Mouse (Mus musculus) left cerebral cortex, postnatal 14 days (tissue): ENCODE data around the gene Plin4. TPM values are rescaled to one million over a fixed set of nuclear protein-coding genes. Genes with fewer than 3 reads are reported as not detected.
A peak's percentile ranks its signal among the peaks of the same experiment; 100 is the strongest.

Source experiments
- DNase-seq, 2 experiments: peaks; one replicate each; pipeline ENCODE4 v3.0.0; 2021 to 2022; ENCODE audit warnings: low spot score in 2 of 2, mixed read lengths in 1 of 2
- intact Hi-C: fragments of 180-260 bp; cut with DNase I; formaldehyde crosslinking; loops from one replicate; pipeline ENCODE4 v1.15.1; 2025
- total RNA-seq, 2 experiments: library from RNA; stranded (reverse); gene quantifications; 2 replicates each; pipeline ENCODE4 v1.2.3; 2021

Plin4 gene
- total RNA-seq, 2 experiments from 2014 or later = 0.36 to 1.1 TPM

DNA sequence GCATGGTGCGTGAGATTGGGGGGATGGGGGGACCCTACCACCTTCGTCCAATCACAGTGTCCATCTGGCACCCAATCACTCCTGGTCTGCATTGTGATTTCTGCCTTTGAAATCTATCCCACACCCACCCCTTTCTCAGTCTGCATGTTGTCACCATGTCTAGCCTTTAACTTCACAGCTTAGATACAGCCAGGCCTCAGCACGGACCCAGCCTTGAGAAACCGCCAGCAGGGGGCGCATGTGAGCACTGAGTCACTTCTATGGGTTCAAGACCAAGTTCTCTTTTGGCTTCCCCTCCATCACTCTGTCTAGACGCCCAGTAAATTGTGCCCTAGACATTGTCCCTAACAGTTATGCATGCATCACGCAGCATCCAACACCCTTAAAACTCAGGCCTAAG, 22.2 kb upstream of the Plin4 start:
- DNase-seq = peak; percentile 59 to 72
- intact Hi-C loops = loop anchor here (2.0 to 5.0 kb wide), 2 partner anchors 27 to 120 kb away; no protein-coding TSS in a partner anchor

DNA sequence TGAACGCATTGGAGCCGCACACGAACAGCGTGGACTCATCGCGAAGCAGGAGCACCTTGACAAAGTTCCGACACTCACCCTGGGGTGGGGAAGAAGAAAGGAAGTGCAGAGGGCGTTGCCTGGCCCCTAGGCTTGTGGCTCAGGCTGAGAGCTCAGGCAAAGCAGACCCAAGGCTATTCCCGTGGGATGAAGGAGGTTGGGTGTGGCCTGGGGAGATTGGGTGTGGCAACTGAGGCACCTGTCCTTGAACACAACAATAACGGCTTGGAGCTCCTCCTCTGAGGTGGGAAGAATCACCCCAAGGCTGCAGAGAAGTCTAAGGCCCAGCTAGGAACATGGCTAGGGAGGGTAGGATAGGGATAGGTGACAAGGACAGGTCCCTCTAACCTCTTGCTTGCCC, 21.5 kb upstream of the Plin4 start:
- intact Hi-C loops = loop anchor here (5.0 kb wide), 1 partner anchor 121 kb away; no protein-coding TSS in a partner anchor
- DNase-seq = no peak

- intact Hi-C loops = no loop called here
- no peak for DNase-seq
Measured at GRCm38 (mm10) chr17:56128246-56128645, 18.6 kb upstream of the Plin4 start.

DNA sequence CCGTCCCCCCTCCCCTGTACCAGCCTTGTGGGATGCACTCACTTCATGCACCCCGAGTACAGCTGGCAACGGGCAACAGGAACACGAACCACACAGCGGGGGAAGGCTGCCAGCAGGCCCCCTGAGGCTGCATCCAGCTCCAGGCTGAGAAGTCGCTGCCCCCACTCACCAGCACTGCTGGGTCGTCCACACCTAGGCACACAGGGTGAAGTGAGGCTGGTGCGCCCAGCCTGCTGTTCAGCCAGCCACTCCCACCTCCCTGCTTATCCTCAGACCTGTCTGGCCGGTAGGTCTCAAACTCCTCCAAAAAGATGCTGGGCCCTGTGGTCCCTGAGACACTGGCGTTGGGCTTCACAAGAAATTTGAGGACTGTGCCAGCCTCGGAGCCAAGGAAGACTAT, 16.6 kb upstream of the Plin4 start:
- DNase-seq = no peak
- intact Hi-C loops = no loop called here

DNA sequence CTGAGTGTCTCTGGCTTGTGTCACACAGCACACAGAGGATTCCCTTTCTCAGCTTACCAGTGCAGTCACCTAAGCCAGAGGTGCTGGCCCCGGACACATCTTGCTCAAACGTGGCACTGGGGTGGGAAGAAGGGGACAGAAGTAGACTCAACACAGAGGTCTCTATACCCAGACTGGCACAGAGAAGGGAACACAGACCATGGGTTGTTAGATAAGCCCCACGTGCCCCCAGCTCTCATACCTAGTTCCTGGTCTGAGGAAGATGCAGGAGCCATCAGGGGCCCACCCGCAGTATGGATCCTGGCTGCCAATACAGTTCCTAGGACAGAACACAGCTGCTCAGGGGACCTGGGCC, 15.7 kb upstream of the Plin4 start:
- intact Hi-C loops = no loop called here
- DNase-seq = no peak

DNA sequence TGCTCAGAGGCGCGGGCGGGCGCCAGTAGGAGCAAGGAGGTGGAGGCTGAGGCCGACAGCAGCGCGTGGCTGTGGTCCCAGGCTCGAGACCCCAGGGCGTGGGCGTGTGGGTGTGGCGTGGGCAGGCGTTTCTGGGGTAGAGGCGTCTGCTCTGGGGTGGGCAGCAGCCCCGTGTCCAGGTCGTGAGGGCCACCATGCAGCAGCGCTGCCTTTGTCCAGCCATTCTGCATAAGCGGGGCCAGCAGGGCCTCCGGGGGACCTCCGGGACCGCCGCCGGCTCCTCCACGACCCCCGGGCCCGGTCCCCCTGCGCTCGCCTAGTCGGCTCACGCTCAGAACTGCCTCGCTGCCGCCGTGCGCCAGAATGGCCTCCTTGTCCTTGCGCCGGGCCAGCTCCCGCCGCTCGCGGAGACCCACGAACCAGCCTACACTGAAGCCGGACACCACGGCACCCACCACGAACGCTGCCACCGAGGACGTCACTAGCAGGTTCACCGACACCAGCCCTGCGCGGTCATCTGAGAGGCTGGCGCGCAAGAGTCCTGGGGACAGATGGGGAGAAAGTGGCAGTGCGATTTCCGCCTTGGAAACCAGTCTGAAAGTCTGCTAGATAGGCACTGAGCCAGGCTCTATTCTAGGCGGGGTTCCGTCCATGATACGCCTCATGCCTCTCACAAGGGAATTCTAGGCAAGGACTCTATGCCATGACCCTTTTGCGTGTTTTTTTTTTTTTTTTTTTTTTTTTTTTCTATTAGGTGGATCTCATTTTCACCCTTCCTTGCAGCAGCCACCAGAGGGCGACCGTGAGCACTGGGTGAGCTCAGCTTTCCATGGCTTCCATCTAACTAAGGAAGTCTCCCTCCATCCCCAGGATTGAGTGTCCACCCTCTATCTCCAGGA, 15.0 kb upstream of the Plin4 start:
- DNase-seq = peak; percentile 62
- intact Hi-C loops = no loop called here

DNA sequence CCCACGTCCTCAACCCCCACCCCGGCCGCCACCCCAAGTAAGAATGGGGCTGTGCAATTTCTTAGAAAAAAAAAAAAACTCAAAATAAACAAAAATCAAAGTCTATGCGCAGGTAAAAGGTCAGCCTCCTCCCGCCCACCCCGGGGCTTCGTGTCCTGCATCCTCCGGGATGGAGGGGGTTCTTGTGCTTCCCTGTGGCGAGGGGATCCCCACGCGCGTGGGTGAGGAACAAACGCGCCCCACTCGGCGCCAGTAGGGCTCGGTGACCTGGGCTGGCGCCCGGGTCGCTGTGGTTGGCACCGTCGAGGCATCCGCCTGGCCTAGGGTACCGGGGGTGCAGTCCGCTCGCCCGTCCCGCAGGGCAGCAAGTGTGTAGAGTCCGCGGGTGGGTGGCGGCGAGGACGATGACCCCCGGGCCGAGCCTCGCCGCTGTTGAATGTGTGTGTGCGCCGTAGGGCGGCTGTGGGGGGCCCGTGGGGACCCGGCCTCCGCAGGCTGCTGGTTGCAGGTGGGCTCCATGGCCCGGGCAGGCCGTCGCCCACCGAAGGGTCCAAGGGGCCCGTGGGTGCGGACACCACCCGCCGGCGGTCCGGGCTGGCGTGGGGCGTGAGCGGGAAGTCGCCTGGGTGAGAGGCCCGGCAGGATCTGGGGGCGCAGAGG, 14.2 kb upstream of the Plin4 start:
- intact Hi-C loops = no loop called here
- DNase-seq = no peak

GRCm38 (mm10) chr17:56123161-56123560, 13.6 kb upstream of the Plin4 start:
- intact Hi-C loops = no loop called here
- no peak for DNase-seq

- DNase-seq = no peak
- intact Hi-C loops = no loop called here
Measured at GRCm38 (mm10) chr17:56121826-56122225, 12.2 kb upstream of the Plin4 start, which contains the start of gene Lrg1. Gene Lrg1, minus strand, starts transcription at chr17:56122001.

GRCm38 (mm10) chr17:56119981-56120880, 10.6 kb upstream of the Plin4 start:
- intact Hi-C loops = no loop called here
- peak in 1 of 2 experiments; percentile 50 for DNase-seq

- no peak for DNase-seq
- intact Hi-C loops = no loop called here
Measured at GRCm38 (mm10) chr17:56119431-56119830, 9.8 kb upstream of the Plin4 start.

DNA sequence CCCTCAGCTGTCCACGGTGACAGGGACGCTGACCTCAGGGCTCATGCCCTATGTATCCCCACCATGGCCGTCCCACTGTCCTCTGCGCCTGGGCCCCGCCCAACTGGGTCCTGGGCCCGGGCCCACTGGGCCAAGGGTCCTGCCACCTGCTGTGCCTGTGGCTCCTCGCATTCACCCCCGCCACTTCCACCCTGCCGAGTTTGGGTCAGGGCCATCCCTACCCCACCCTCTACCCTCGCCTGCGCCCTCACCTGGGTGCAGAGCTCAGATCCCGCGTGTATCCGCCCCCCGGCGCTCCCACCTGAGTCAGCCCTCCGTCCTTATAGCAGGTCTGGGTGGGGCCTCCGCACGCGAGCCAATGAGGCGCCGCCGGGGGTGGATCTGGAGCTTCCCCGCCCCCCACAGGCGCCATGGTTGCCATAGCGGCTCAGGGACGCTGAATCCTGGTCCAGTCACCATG, 7.7 kb upstream of the Plin4 start, which contains the start of gene Plin5:
Gene Plin5 (minus strand): TSS at position 346 of the 460 bp plus-strand sequence.
- DNase-seq = peak; percentile 53 to 64
- intact Hi-C loops = no loop called here

GRCm38 (mm10) chr17:56116193-56116592, 6.6 kb upstream of the Plin4 start:
- no peak for DNase-seq
- intact Hi-C loops = no loop called here

GRCm38 (mm10) chr17:56112743-56113142, 3.1 kb upstream of the Plin4 start:
- no peak for DNase-seq
- intact Hi-C loops = no loop called here

DNA sequence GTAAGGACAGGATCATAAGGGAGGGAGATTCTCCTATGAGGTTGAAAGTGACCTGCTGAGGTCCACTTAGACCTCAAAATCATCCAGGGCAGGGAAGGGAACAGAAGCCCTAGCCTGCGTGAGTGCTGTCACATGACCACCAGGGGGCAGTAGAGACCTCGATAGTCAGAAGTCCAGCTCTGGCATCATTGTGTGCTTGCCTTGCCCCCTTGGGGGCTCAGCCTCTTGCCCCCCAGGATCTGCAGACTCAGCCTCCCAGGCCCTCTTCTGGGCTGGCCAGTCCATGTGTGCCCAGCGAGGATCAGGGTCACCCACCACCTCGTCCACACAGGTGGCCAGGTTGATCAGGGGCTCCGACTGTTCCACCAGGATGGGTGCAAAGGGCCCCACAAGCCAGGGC, 2.3 kb upstream of the Plin4 start:
- intact Hi-C loops = no loop called here

GRCm38 (mm10) chr17:56111021-56111420, 1.4 kb upstream of the Plin4 start:
- no peak for DNase-seq

More for the DNA sequence above, 2.3 kb upstream of the Plin4 start:
- peak; percentile 64 to 75 for DNase-seq

DNA sequence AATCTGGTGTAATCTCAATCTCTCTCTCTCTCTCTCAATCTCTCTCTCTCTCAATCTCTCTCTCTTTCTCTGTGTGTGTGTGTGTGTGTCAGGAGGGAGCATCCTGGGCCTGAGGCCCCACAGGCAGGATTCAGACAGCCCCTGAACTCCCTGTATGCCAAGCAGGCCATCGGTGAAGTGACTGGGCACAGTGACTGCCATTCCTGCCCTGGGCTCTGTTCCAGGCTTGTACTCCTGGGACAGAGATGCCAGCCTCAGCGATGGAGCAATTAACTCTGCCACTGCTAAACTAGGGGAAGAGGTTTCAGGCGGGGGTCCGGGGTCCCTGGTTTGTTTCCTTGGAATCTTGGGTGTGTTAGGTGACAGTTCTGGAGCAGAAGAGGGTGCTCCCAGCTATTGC, 968 bp upstream of the Plin4 start:
- intact Hi-C loops = no loop called here
- DNase-seq = peak in 1 of 2 experiments; percentile 39

More at GRCm38 (mm10) chr17:56111021-56111420, 1.4 kb upstream of the Plin4 start:
- intact Hi-C loops = no loop called here

GRCm38 (mm10) chr17:56108334-56109044, 1.1 kb downstream of the Plin4 start:
- peak; percentile 61 to 86 for DNase-seq

GRCm38 (mm10) chr17:56107736-56108135, 1.9 kb downstream of the Plin4 start:
- DNase-seq = no peak
- intact Hi-C loops = no loop called here

More at GRCm38 (mm10) chr17:56108334-56109044, 1.1 kb downstream of the Plin4 start:
- intact Hi-C loops = no loop called here
